Mouse (Mus musculus): ENCODE data around the gene Polg.

Gene Polg

DNA sequence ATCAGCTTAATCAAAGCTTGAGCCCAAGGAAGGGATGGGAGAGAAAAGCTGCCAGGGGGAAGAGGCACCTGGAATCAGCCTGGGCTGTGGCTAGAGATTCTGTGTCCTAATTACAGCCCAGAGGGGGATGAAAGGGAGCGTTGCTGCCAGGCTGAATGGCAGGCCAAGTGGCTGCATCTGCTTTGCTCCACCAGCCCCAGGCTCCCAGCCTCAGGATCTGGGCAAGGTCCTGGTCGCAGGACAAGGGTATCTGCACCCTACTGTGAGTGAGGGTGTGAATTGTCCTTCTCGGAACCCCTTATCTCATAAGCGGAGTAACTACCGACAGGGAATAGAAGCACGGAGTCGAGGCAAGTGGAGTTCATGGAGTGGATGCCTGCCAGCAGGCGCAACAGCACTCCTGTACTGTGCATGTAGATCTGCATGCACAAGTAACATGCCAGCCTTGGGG, 35.4 kb upstream of the Polg start:
- DNase-seq, result peak; percentile 74

DNA sequence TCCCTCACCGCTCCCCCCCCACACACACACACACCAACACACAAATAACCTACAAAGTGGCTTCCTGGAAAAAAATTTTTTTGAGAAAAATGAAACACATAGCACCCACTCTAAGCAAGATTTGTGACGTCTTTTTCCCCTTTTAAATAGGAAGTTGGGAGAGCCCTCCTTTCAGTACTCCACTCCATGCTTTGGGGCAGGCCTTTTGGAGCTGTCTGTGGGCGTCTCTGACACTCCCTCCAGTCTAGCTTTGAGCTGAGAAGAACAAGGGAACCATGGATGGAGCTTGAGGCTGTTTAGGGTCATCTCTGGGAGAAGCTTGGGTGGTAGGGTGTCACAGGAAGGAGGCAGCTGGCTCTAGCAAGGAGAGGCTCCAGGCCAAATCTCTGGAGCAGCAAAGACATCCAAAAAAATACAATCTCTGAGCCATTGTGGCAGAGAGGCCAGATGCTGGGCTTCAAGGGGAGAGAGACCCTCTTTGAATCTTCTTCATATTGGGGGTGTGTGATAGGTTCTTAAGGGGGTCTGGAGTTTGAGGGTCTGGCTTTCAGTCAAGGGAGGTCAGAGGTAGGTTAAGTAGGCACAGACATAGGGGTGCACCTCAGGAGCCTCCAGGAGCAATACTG, 34.6 kb upstream of the Polg start:
- DNase-seq, result peak; percentile 72

DNA sequence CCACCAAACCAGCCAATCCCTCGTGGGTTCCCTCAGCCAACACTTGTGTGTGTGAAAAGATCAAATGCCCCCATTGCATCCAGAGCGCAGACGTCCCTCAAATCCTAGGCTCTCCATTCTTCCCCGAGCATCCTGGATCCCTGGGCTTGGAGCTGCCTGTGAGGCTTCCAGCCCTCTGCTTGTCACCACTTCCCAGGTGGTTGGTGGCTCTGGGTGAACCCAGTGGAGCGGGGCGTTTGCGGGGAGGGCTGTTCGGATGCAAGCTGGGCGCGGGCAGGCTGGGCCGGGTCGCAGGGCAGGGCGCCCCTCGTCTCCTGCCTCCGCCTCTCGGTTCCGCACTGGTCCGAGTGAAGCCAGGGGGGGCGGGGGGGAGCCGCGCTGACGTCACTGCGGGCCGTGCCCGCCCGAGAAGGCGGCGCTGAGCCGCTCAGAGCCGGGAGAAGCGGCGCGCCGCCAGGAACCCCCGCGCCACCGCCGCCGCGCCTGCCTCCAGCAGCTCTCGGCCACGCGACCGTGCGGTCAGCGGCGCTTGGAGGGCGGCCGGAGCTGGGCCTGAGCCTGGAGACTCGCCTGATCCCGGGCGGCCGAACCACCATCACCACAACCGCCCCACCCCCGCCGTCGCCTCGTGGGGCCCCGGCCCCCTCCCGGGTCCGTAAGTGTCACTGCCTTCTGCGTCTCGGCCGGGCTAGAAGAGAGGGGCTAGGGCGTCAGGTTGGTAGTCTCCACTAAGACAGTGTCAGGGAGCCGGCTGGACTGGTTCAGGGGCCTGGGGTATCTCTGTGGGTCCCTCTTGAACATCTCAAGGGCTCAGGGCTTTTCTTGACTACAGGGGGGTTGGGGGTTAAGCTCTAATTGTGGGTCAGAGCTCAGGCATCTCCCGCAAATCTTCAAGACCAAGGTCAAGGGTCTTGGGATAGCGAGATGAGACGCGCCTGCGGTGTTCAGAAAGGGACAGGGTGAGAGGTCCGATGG, 33.7 kb upstream of the Polg start:
- peak; percentile 84 for DNase-seq

DNA sequence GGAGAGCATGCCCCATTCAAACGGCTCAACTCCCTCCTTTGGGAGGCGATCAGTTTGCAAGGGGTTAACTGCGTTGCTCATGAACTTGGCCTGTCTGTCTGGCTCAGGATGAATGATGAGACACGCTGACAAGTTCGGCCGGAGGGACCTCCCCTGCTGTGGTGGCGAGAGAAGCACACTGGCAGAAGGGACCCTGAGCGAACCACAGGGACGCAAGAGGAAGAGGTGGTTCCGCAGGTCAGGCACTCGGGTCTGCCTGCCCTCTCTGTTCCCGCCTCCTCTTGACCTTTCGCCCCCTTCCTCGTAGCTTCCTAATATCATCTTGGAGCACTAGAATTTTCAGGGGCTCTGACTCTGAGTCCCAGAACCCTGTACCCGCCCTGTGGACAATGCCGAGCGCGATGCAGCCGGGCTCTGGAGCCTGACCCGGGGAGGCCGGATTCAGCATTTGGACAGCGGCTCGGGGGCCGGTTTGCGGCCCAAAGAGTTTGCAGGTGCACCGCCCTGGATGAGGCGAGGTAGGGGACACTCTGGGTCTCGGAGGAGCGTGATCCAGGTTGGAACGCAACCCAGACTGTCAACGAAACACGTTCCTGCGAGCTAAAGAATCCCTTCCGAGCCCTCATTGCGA, 32.9 kb upstream of the Polg start:
- DNase-seq, result peak; percentile 77

DNA sequence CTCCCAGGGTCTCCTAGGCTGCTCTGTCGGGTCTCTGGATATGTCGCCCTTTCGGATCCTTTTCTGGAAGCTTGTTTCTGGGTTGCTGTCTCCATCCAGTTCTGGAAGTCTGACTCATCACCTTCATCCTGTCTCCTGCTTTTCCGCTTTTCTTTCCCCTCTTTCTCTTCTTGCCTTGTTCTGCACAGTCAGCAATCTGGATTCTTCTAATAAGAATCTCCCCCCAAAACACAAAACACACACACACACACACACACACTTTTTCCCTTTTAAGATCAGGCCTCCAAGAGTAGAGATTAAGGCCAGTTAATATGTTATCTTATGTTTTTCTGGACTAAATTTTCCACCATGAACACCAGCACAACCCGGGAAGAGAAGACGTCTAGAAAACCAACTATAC, 32.2 kb upstream of the Polg start:
- peak; percentile 57 for DNase-seq

DNA sequence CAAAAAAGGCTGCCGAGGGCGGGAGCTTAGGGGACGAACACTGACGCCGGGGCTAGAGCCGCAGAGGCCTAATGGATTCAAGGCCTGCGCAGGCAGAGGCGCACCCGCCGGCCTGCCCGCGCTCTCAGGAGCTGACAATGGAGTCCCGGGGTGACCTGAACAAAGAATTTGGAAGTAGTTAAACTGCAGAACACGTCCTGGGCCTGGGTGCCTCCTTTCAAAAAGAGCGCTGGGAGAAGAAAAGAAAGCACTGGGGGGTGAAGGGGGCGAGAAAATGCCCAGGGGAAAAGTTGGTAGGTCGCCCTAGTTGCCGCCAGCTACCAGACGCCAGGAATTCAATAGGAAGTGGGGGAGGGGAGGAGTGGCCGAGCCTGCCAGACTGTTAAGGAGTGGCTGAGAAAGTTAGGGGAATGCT, 31.5 kb upstream of the Polg start:
- DNase-seq, result peak; percentile 68

DNA sequence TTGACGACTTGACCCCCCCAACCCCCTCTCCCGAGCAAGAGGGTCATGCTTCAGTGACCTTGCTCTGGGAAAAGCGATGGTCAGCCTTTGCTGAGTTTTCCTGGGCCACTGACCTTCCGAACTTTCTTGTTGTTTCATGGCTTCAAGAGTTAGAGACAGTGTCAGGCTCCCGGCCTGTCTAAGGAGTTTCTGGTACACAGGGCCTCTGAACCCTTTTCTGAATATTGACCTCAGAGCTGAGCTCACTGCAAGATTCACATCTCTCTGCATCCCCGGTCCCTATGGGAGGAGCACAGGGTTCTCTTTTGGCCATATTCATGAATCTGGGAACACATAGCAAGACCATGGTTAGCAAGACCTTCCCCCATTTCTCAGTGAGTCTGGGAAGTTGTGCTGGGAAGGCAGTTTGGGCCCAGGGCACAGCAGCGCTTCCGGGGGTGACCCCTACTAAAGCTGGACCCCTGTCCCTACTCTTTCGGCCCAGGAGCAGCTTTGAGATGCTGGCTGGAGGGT, 30.7 kb upstream of the Polg start:
- DNase-seq, result no peak

DNA sequence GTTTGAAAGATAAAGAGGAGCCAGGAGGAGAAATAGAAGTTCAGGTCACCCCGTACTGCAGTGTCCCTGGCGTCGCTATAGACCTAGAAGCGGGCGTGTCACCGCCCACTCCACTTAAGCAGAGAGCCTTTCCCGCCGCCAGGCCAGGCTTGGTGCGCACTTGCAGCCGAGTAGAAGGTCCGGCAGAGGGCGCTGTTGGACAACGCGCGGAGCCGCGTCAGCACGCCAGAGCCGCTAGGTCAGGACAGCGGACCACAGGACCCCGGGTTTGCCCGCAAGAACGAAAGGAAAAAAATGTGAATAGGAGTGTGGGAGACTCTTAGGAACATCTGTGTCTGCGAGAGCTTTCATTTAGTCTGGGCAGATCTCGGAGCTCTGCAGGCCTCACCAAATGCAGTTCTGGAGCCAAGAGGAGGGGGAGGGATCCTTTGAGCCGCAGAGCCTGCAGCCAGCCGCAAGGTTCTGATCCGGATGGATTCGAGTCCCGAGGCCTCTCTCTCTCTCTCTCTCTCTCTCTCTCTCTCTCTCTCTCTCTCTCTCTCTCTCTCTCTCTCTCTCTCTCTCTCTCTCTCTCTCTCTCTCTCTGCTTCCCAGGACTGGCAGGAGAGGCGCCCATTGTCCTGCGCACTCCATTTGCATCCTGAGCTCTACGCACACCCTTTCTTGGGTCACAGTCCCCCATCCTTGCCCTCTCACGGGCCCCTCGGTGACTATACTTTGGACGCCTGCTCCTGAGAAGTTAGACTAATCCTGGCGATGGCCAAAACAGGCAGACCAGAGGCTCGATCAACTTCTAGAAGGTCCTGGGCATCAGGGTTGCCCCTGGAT, 30.0 kb upstream of the Polg start:
- peak; percentile 90 for DNase-seq

DNA sequence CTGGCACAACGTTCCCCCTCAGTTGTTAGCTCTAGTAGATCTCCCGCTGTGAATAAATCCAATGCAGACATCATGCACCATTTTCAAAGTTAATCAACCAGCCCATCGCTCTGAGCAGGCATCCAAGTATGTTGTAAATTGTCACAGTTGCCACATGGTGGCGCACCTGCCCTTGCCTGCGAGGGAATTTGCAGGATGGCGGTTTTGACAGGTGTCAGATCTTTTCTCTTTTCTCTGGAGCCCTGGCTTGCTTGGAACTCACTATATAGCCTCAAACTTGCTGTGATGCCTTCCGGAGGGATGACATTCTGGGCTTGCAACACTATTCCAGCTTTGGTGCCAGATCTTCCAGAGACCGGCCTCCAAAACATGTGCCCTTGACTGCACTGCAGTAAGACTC, 27.8 kb upstream of the Polg start:
- peak; percentile 79 for DNase-seq

DNA sequence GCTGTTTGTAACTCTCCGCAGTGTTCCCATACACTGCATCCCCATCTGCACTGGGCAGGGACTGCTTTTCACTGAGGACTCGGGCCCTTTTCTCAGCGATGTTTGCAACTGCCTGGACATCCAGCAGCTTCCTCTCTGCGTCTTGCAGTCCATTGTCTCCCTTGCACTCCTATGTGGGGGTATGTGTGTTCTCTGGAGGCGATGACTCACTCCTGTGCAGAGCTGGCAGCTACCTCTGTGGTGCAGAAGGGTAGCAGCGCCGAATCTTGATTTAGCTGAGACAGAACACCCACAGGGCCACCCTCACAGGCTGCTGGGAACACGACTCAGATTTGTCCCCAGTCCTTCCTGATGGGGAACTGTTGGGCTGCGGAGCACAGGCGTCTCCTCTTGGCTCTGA, 20.4 kb upstream of the Polg start:
- DNase-seq, result no peak

DNA sequence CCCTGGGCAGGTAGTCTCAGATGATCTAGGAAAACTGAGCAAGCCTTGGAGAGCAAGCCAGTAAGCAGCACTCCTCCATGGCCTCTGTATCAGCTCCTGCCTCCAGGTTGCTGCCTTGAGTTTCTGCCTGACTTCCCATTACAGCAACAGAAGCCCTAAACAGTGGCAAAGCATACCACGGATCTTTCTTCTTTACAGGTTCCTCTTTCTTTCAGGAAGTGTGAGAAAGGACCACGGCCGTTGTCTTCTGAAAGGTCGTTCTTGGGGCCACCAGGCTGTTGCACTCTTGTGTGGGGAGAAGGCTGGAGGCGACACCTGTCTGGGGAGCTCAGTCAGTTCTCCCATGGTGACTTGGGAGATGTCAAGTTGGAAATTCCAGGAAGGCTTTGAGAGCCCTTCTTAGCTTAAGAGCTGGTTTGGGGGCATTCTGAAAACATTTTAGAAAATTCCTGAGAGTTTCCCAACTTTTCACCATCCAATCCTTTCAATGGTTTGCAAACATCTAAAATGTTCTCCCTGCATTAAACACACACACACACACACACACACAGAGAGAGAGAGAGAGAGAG, 8.8 kb upstream of the Polg start:
- no peak for DNase-seq

DNA sequence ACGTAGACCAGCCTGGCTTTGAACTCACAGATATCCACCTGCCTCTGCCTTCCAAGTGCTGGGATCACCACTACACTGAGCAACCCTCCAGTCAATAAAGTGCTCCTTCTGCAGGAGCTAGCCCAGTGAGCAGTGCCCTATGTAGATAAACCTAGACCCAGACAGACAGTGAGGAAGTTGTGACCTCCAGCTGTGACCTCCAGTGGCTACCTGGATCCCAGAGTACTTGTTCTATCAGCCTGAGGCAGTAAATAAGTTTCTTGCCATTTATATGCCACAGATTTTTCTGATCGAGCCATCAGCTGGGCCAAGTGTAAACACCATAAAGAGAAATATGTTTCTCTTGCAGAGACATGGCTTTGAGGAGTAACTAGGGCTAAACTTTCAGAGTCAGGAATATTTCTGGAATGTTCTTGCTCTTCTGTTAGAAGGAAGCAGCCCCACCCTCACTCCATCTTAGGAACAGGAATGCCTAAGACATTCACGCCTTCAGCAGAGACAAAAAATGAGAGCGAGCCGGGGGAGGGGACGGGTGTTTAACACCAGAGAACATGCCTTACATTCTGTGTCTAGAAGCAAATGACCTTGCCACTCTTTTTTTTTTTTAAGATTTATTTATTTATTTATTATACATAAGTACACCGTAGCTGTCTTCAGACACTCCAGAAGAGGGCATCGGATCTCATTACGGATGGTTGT, 7.5 kb upstream of the Polg start:
- DNase-seq, result no peak

DNA sequence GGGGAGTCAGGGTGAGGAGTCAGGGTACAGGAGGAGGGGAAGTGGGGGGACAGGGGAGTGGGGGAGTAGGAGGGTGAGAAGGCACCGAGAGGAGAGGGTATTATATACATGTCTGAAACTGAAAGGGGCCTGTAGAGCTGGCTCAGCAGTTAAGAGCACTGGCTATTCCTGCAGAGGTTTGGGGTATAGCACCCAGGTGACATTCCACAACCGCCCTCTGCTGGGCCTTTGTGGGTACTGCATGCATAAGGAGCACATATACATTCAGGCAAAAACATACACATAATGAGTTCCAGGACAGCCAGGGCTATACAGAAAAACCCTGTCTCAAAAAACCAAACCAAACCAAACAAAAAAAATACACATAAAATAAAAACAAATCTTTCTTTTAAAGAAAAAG, 6.6 kb upstream of the Polg start:
- DNase-seq, result no peak

DNA sequence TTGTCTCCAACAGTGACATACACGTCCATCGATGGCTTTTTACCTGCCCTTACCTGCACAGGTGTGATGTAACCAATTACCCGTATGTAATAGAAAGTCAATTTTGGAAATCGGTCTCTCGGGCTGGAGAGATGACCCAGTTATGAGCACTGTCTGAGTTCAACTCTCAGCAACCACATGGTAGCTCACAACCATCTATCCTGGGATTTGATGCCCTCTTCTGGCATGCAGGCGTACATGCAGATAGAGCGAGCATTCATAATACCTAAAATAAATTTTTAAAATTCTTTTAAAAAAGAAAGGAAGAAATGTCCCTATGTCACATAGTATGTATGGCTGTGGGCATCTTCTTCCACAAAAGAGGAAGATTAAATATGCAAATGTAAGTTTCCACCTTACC, 5.3 kb upstream of the Polg start:
- no peak for DNase-seq

DNA sequence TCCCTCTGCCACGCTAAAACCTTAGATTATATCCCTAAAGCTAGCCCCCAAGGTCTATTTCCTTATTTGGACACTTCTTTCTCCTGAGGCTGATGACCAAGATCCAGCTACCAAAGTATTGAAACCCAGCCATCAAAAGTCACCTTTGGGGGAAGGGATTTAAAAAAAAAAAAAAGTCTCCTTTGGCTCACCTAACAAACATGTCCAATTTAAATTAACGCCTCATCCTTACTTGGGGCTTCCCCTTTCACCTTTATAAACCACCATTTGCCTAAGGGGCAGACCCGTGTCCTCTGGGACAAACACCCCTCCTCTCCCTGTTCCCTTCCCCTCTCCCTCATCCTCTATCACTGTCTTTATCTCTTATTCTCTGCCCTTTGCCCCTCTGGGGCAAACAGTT, 4.6 kb upstream of the Polg start:
- no peak for DNase-seq

DNA sequence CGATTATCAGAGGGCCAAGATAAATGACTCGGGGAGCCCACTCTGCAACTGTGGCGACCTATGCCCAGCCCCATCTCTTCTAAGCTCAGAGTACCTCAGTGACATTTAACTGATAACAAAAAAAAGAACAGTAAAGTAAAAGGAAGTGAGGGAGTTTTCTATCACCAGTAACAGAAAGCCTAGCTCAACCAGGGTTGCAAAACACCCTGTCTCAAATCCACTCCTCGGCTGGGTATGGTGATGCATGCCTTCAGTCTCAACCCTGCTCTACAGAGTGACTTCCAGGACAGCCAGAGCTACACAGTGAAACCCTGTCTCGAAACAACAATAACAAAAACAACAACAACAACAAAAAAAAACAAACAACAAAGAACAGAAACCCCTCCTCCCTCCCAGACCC, 3.6 kb upstream of the Polg start:
- no peak for DNase-seq

DNA sequence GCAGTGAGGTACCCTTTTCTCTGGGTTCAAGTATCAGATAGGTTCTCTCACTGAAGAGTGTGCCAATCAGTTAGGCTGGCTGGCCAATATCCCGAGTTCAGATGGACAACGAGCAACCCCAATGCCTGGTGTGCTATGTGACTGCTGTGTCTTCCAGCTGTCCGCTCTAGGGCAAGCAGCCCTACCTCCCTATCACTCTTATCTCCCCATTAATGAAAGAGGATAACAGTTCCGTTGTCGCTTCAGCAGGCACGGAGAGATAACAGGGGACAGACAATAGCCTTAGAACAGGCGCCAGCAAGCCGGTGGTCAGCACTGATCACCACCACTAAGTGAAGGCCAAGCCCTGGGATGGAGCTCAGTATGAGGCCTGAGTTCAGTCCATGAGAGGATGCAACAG, 2.8 kb upstream of the Polg start:
- DNase-seq, result no peak

DNA sequence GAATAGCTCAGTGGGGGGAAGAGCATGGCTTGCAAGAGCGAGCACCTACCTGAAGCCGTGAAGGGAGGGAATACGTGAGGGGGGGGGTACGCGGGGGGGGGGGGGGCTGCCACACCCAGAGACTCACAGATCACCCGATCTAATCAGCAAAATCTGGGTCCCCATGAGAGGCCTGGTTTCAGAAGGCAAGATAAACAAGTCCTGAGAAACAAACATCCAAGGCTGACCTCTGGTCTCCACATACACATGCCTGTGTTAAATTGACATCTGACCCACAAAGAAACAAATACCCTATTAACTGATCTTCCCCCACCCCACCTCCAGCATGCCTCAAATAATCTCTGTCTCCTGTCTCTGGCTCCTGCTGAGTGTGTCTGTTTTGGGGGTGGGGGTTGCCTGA, 1.8 kb upstream of the Polg start:
- peak; percentile 38 for DNase-seq

DNA sequence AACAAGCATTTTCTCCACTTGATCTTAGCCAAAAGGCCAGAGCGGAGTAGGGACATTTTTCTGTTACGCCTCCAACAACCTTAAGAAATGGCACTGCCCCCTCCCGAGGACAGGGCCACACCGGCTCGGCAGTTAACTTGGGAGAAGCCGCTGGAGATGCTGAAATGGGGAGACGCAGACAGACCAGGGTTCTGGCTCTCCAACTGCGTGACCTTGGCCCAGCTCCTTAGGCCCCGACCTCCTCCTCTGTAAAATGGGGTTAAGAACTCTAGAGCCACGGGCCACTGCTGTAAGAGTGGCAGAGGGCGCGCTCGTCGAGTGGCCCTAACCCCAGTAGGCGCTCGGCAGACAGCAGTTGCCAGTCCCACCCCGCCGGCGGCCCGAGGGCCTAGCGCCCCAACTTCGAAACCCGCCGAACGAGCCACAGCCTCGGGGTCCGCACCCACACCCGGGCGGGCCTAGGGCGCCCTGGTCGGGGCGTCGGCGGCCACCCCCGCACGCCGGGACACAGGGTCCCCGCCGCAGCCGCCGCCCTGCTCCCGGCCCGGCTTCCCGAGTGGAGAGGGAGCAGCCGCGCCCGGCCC, 609 bp downstream of the Polg start:
- peak; percentile 63 for DNase-seq

DNA sequence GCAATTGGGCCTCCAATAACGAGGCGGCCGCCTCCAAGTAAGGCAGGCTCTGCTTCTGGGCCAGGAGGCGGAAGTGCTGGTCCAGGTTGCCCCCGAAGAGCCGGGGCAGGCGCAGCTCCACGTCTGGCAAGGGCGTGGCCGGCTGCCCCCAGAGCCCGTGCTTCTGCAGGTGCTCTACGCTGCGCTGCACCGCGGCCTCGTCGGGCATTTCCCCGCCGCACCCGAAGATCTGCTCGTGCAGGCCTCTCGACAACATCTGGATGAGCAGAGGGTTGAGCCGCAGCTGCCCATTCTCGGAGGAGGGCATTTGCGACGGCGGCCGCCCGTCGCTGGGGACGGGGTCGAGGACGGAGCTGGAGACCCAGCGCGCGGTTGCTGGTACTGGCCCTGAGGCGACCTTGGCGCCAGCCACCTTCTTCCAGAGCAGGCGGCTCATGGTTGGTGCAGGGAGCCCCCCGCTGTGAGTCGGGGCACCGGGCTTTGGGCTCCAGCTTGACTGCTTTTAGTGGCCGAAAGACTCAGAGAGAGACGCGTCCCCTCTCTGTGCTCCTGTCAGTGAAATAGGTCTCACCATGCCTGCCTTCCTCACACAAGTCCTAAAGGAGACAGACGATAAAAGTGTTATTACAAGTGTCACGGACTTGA, 1.3 kb downstream of the Polg start:
- DNase-seq, result no peak
